Mouse (Mus musculus) lung, adult 10 weeks (tissue): ENCODE measurements around the gene Lrg1. TPM values are rescaled to one million over a fixed set of nuclear protein-coding genes. Genes with fewer than 3 reads are reported as not detected.

Source experiments
- polyA plus RNA-seq: library from polyadenylated mRNA; stranded (reverse); fragments of 350-450 nt; fragmentation: Illumina TruSeq; extraction: RNeasy Lipid Tissue Mini Kit (QIAGEN cat#74804); gene quantifications from one replicate; pipeline ENCODE4 v1.2.3, GENCODE M21; 2014; ENCODE audit warnings: low read depth, low replicate concordance; ENCODE audit not compliant: insufficient read depth

The Lrg1 gene
- 77.3 TPM for polyA plus RNA-seq

DNA sequence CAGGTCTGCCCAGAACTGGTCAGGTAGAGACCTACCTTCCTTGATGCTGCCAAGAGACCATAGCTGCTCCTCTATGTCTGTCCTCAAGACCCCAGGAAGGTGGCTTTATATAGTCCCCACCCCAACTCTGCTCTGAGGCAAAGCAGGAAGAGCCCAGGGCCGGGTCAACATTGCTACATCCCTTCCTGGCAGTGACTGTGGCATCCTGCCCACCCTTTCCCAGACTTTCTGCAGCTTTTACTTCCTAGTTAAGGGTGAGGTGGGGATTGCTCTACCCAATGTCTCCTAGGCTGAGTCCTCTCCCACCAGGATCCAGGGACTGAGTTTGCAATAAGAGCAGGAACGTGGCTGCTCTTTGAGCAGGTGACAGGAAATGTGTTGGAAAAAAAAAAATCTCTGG, at the start of gene Lrg1:
Gene Lrg1 (minus strand): TSS at position 176 of the 400 bp plus-strand sequence.

DNA sequence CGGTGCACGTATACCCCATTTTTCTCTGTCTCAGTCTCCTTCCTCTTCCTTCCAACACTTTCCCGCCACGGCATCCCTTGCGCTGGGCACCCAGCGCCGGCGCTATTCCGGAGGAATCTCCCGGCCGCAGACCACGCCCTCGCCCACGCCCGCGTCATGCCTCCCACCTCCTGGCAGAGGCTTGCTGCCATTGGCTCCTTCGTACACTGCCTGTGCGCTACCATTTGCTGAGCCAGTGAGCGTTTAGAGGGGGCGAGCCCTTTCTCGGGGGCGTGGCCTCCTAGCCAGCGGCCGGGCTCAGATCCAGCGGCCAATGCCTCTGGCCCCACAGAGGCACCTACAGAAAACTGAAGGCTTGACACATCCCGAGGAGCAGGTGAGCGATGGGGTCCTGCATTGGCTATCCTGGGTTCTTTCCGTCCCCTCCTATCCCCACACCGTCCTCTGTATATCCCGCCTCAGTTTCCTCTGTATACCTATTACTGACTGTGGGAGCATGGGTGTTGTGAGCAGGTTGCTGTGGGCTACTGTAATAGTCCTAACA, 40.5 kb upstream of the Lrg1 start, which contains the start of gene Tnfaip8l1:
Gene Tnfaip8l1 (plus strand): TSS at position 247 of the 544 bp plus-strand sequence.

DNA sequence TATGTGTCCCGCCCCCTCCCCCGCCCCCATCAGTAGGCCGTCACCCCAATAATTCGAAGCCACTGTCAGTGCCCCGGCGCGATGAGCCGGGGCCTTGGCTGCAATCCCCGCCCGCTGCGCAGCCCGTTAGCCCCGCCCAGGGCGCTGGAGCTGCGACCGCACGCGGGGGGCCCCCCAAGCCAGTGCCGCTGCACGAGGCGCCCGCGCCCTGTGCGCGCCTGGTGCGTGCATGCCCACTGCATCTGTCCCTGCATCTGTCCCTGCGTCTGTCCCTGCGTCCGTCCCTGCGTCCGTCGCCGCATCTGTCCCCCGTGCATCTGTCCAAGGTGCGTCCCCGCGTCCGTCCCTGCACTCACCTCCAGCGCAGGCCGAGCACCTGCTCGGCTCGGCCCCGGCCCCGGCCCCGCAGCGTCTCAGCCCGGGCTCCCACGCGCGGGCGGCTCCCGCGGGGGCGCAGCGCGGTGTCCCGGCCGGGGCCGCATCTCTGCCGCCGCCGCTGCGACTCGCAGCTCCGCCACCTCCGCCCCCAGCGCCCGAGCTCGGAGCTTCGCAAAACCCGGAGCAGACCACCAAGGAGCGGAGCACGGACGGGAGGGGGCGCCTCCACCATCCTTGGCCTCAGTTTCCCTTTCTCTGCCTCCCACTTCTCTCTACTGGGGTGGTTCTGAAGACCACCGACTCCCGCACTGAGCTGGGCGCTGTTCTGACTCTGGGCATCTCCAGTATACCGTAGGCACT, 18.2 kb upstream of the Lrg1 start, which contains the start of gene Sema6b:
Gene Sema6b (minus strand): TSS at position 486 of the 738 bp plus-strand sequence.

DNA sequence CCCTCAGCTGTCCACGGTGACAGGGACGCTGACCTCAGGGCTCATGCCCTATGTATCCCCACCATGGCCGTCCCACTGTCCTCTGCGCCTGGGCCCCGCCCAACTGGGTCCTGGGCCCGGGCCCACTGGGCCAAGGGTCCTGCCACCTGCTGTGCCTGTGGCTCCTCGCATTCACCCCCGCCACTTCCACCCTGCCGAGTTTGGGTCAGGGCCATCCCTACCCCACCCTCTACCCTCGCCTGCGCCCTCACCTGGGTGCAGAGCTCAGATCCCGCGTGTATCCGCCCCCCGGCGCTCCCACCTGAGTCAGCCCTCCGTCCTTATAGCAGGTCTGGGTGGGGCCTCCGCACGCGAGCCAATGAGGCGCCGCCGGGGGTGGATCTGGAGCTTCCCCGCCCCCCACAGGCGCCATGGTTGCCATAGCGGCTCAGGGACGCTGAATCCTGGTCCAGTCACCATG, 4.5 kb downstream of the Lrg1 start, which contains the start of gene Plin5:
Gene Plin5 (minus strand): TSS at position 346 of the 460 bp plus-strand sequence.

DNA sequence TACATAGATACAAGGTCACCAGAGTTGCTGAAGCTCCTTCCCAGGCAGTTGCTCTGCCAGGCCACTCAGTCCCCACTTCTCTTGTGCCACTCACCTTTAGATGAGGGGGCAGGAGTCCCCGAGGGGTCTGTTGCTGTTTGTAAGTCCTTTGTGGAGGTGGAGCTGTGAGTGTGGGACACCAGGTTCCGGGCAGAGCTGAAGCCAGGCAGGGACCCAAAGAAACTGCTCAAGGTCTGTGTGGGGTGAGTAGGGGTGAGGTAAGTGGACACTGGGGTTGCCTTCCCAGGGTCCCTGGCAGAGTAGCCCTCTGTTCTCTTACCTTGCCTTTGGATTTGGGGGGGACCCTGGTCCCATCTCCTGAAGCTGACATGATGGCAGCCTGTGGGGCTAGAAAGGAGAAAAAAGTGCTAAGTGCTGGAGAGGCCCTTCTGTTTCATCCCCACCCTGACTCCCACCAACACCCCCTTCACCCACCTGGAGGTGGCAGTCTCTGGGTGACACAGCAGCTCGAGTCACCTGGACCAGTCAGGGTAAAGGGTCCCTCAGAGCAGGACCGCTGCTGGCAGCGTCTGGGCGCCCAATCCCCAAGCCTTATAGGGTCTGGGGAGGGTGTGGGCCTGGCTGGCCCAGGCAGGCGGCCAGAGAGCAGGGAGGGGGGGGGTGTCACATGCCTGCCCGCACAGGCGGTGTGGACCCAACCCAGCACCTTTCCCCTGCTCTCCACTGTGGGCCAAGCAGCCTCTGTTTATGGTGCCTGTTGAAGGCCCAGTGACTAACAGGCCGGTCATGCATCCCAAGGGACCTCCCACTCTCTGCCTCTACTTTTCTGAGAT, 12.4 kb downstream of the Lrg1 start, which contains the start of gene Plin4:
Gene Plin4 (minus strand): TSS at position 585 of the 833 bp plus-strand sequence.

DNA sequence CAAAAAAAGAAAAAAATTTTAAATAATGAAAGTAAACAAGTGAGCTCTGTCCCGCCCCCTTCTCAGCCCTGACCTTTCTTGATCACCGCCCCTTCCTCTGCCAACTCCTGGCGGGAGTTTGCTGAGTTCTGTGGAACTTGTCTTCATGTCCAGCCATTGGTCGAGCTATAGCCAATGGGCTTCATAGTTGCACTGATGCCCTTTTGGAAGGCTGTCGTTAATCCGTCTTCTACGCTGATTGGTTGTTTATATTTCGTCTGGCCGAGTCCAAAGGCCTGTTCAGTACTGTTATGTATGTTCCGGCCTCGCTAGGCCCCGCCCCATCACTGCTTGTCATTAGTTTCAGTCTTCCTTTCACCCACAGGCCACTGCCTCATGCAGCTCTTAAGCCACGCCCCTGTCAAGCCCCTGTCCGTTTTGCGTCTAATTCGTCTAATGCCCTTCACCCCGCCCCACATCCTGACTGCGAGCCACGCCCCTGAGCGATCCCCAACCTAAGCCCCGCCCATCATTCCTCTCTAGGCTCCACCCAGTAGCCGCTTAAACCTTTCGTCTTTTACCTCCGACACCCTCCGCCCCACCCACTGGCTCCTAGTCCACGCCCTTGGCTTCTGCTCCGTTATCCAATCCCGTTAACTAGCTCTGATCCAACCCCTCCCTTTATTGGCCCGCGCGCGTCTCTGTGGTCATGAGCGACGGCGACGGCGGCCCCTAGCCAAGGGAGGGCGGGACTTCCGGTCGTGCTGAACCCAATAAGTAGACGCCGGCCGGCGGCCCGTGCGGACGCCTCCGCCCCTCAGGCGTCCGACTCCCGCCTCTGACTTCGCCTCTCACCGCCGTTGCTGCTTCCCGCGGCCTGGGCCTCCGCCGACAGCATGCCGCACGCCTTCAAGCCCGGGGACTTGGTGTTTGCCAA, 42.7 kb downstream of the Lrg1 start, which contains the start of gene Hdgfl2:
Gene Hdgfl2 (plus strand): TSS at position 755 of the 916 bp plus-strand sequence.

DNA sequence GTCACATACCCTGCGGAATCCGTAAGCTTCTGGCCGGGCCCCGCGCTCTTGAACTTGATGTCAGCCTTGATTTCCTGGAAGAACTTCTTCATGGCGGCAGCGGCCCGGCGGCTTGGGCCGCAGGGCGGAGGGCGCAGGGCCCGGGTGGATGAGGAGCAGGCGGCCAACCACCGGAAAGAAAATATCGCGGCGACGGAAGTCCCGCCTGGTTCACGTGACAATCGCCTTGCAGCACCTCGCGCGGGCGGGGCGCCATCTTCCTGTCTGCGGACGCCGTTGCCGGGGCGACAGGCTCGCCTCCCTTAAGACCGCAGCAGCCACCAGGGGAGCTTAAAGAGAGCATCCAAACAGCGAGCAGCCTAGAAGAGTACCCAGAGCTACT, 47.0 kb downstream of the Lrg1 start, which contains the start of gene Ubxn6:
Gene Ubxn6 (minus strand): TSS at position 202 of the 382 bp plus-strand sequence.

Other genes starting within 250 kb of the Lrg1 start
- 4.2 TPM for gene Zfp119a, start 243.1 kb downstream of the Lrg1 start, polyA plus RNA-seq
- 10.6 TPM for gene Zfp959, start 229.9 kb downstream of the Lrg1 start, polyA plus RNA-seq
- gene Zfp119b, start 172.5 kb downstream of the Lrg1 start, polyA plus RNA-seq: 6.3 TPM
- 3.7 TPM for gene Ebi3, start 169.4 kb downstream of the Lrg1 start, polyA plus RNA-seq
- gene Yju2, start 162.9 kb downstream of the Lrg1 start, polyA plus RNA-seq: 11.8 TPM
- 0.27 TPM for gene Shd, start 151.5 kb downstream of the Lrg1 start, polyA plus RNA-seq
- gene Fsd1, start 135.5 kb downstream of the Lrg1 start, polyA plus RNA-seq: not detected
- 24.8 TPM for gene Stap2, start 116.4 kb downstream of the Lrg1 start, polyA plus RNA-seq
- gene Mpnd, start 116.3 kb downstream of the Lrg1 start, polyA plus RNA-seq: 46.4 TPM
- gene Sh3gl1, start 85.4 kb downstream of the Lrg1 start, polyA plus RNA-seq: 29.8 TPM
- 1.4 TPM for gene Chaf1a, start 81.6 kb downstream of the Lrg1 start, polyA plus RNA-seq
- gene Ubxn6, start 47.0 kb downstream of the Lrg1 start, polyA plus RNA-seq: 44.7 TPM
- gene Hdgfl2, start 42.4 kb downstream of the Lrg1 start, polyA plus RNA-seq: 35.9 TPM
- 8.1 TPM for gene Plin4, start 12.2 kb downstream of the Lrg1 start, polyA plus RNA-seq
- gene Plin5, start 4.4 kb downstream of the Lrg1 start, polyA plus RNA-seq: 2.9 TPM
- 3.0 TPM for gene Sema6b, start 18.3 kb upstream of the Lrg1 start, polyA plus RNA-seq
- gene Tnfaip8l1, start 40.5 kb upstream of the Lrg1 start, polyA plus RNA-seq: 1.7 TPM
- 53.7 TPM for gene Mydgf, start 61.9 kb upstream of the Lrg1 start, polyA plus RNA-seq
- 16.6 TPM for gene Dpp9, start 96.9 kb upstream of the Lrg1 start, polyA plus RNA-seq
- 9.4 TPM for gene Fem1a, start 134.8 kb upstream of the Lrg1 start, polyA plus RNA-seq
- gene Ticam1, start 154.8 kb upstream of the Lrg1 start, polyA plus RNA-seq: 6.8 TPM
- 22.8 TPM for gene Plin3, start 170.9 kb upstream of the Lrg1 start, polyA plus RNA-seq
- gene Arrdc5, start 178.3 kb upstream of the Lrg1 start, polyA plus RNA-seq: not detected
- gene Uhrf1, start 181.3 kb upstream of the Lrg1 start, polyA plus RNA-seq: 1.3 TPM
- 10.1 TPM for gene Kdm4b, start 204.1 kb upstream of the Lrg1 start, polyA plus RNA-seq